Mouse (Mus musculus) testis, adult 2 months (tissue): ENCODE measurements around the gene Helz.

ENCODE experiments used
- CTCF ChIP-seq: fragments of 200-500 bp; IDR thresholded peaks from 2 replicates; pipeline ENCODE4 v1.5.1; 2012; ENCODE audit warnings: low read depth, mild to moderate bottlenecking, inconsistent platforms, low read length, moderate library complexity; ENCODE audit not compliant: control insufficient read depth, insufficient read depth, insufficient replicate concordance
- POLR2A ChIP-seq: fragments of 200-500 bp; IDR thresholded peaks from 2 replicates; pipeline ENCODE4 v1.6.1; 2012; ENCODE audit warnings: low read depth, mild to moderate bottlenecking, inconsistent platforms, low read length, moderate library complexity; ENCODE audit not compliant: control insufficient read depth

DNA sequence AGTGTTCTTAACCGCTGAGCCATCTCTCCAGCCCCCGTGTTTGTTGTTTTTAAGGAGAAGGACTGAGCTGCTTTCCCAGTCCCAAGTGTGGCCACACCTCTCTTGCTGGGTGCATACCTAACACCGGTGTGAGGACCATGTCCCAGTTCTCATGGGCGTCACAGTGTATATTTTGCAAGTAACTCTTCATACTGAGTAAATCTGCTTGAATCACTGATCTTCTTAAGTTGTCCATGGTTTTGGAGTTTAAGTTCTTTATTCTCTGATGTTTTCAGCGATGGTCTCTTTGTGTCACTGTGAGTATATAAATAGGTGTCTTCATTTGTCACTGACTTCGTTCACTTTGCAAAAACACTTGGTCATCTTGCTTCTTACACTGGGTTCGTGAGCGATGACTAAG is 126.9 kb downstream of the Helz start:
- TF ChIP-seq CTCF (no peak), POLR2A (no peak)
